Mouse (Mus musculus): ENCODE results near the gene Ppp2r3a. TPM values are rescaled to one million over a fixed set of nuclear protein-coding genes. Genes with fewer than 3 reads are reported as not detected.

Ppp2r3a gene
- polyA plus RNA-seq, 1 experiment from 2014 or later, result 16.4 TPM

- Histone ChIP-seq H3K4me1 (ENCODE audit: control insufficient read depth, insufficient read depth, low read length) (no peaks in the 10 kb centered on the region), H3K27ac (ENCODE audit: low read depth, low read length) (no peak overlapping the region), H3K4me3 (ENCODE audit: low read depth, low read length) (no peak overlapping the region), H3K36me3 (ENCODE audit: control insufficient read depth, insufficient read depth, low read length) (peaks cover 2% of the 10 kb centered on the region; the same call in 1 of the 2 replicates), H3K9ac (ENCODE audit: low read length) (no peak overlapping the region), H3K27me3 (ENCODE audit: control insufficient read depth, insufficient read depth, low read length) (no peaks in the 10 kb centered on the region), H3K4me2 (ENCODE audit: low read depth) (no peak overlapping the region), H3K9me3 (ENCODE audit: control insufficient read depth, low read length) (no peaks in the 10 kb centered on the region)
- ATAC-seq (ENCODE audit: insufficient read depth, low FRiP score, low TSS enrichment) (no peak), DNase-seq (ENCODE audit: low spot score) (no peak)
- WGBS, result 91% methylated on average over 11 of the region's 11 CpGs
Observed at GRCm38 (mm10) chr9:101104931-101105330, 146.7 kb downstream of the Ppp2r3a start.

- Histone ChIP-seq H3K36me3 (ENCODE audit: control insufficient read depth, insufficient read depth, low read length) (peaks cover 6% of the 10 kb centered on the region; the same call in 1 of the 2 replicates), H3K4me3 (ENCODE audit: low read depth, low read length) (no peak overlapping the region), H3K9ac (ENCODE audit: low read length) (no peak overlapping the region), H3K4me2 (ENCODE audit: low read depth) (no peak overlapping the region), H3K4me1 (ENCODE audit: control insufficient read depth, insufficient read depth, low read length) (no peaks in the 10 kb centered on the region), H3K27ac (ENCODE audit: low read depth, low read length) (no peak overlapping the region), H3K27me3 (ENCODE audit: control insufficient read depth, insufficient read depth, low read length) (no peaks in the 10 kb centered on the region), H3K9me3 (ENCODE audit: control insufficient read depth, low read length) (peaks cover 3% of the 10 kb centered on the region; the same call in 1 of the 2 replicates)
- 93% methylated on average over 3 of the region's 3 CpGs for WGBS
- no peak for ATAC-seq (ENCODE audit: insufficient read depth, low FRiP score, low TSS enrichment)
- no peak for DNase-seq (ENCODE audit: low spot score)
Observed at GRCm38 (mm10) chr9:101102288-101102687, 149.3 kb downstream of the Ppp2r3a start.

DNA sequence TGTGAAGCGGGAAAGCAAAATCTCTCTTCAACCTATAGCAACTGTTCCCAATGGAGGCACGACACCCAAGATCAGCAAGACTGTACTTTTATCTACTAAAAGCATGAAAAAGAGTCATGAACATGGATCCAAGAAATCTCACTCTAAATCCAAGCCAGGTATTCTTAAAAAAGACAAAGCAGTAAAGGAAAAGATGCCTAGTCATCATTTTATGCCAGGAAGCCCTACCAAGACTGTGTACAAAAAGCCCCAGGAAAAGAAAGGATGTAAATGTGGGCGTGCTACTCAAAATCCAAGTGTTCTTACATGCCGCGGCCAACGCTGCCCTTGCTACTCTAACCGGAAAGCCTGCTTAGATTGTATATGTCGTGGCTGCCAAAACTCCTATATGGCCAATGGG lies 150.0 kb downstream of the Ppp2r3a start:
- Histone ChIP-seq H3K4me3 (ENCODE audit: low read depth, low read length) (no peak overlapping the region), H3K27ac (ENCODE audit: low read depth, low read length) (no peak overlapping the region), H3K9me3 (ENCODE audit: control insufficient read depth, low read length) (peaks cover 6% of the 10 kb centered on the region; the same call in 1 of the 2 replicates), H3K4me2 (ENCODE audit: low read depth) (no peak overlapping the region), H3K9ac (ENCODE audit: low read length) (no peak overlapping the region), H3K36me3 (ENCODE audit: control insufficient read depth, insufficient read depth, low read length) (peaks cover 6% of the 10 kb centered on the region; the same call in 1 of the 2 replicates), H3K27me3 (ENCODE audit: control insufficient read depth, insufficient read depth, low read length) (no peaks in the 10 kb centered on the region), H3K4me1 (ENCODE audit: control insufficient read depth, insufficient read depth, low read length) (no peaks in the 10 kb centered on the region)
- ATAC-seq (ENCODE audit: insufficient read depth, low FRiP score, low TSS enrichment) (no peak), DNase-seq (ENCODE audit: low spot score) (no peak)
- WGBS, result 95% methylated on average over 8 of the region's 8 CpGs

DNA sequence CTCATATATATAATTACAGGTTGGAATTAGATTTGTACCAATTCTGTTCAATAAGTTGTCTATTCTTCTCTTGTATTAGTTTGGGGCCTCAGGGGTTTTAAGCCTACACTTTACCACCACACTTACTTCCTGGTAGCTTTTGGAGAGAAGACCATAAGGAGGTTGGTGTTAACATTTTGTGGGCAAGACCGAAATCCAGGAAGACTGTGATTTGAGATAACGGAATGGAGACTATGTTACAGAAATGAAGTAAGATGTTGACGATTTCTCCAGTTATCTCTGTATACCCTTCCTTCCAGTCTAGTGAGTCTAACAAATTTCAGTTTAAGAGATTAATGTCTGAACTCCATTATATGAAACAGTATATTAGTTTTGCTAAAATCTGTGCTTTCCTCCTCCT lies 151.4 kb downstream of the Ppp2r3a start:
- WGBS, result 96% methylated on average over 3 of the region's 3 CpGs
- no peaks in the 10 kb centered on the region for H3K4me1 ChIP-seq (ENCODE audit: control insufficient read depth, insufficient read depth, low read length)
- no peaks in the 10 kb centered on the region for H3K27me3 ChIP-seq (ENCODE audit: control insufficient read depth, insufficient read depth, low read length)
- H3K4me3 ChIP-seq (ENCODE audit: low read depth, low read length), result no peak overlapping the region
- peaks cover 6% of the 10 kb centered on the region; the same call in 1 of the 2 replicates for H3K9me3 ChIP-seq (ENCODE audit: control insufficient read depth, low read length)
- DNase-seq (ENCODE audit: low spot score) (no peak), ATAC-seq (ENCODE audit: insufficient read depth, low FRiP score, low TSS enrichment) (no peak)
- H3K9ac ChIP-seq (ENCODE audit: low read length), result no peak overlapping the region
- peaks cover 6% of the 10 kb centered on the region; the same call in 1 of the 2 replicates for H3K36me3 ChIP-seq (ENCODE audit: control insufficient read depth, insufficient read depth, low read length)
- H3K4me2 ChIP-seq (ENCODE audit: low read depth), result no peak overlapping the region
- no peak overlapping the region for H3K27ac ChIP-seq (ENCODE audit: low read depth, low read length)

GRCm38 (mm10) chr9:101099445-101099844 lies 152.2 kb downstream of the Ppp2r3a start:
- Histone ChIP-seq H3K4me2 (ENCODE audit: low read depth) (no peak overlapping the region), H3K27ac (ENCODE audit: low read depth, low read length) (no peak overlapping the region), H3K9ac (ENCODE audit: low read length) (no peak overlapping the region), H3K4me3 (ENCODE audit: low read depth, low read length) (no peak overlapping the region), H3K4me1 (ENCODE audit: control insufficient read depth, insufficient read depth, low read length) (no peaks in the 10 kb centered on the region), H3K27me3 (ENCODE audit: control insufficient read depth, insufficient read depth, low read length) (no peaks in the 10 kb centered on the region), H3K9me3 (ENCODE audit: control insufficient read depth, low read length) (peaks cover 6% of the 10 kb centered on the region; the same call in 1 of the 2 replicates), H3K36me3 (ENCODE audit: control insufficient read depth, insufficient read depth, low read length) (peaks cover 6% of the 10 kb centered on the region; the same call in 1 of the 2 replicates)
- ATAC-seq (ENCODE audit: insufficient read depth, low FRiP score, low TSS enrichment), result no peak
- no peak for DNase-seq (ENCODE audit: low spot score)
- WGBS, result 90% methylated on average over 6 of the region's 6 CpGs

DNA sequence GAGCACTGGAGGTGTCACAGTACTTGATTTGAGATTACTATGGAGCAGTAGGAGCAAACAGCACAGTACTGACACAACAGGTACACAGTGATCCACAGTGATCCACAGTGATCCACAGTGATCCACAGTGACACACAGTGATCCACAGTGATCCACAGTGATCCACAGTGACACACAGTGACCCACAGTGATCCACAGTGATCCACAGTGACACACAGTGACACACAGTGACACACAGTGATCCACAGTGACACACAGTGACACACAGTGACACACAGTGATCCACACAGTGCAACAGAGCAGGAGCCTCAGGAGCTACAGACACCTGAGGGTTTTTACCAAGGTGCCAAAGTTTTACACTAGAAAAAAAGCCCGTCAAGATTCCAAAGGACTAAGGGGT lies 154.1 kb downstream of the Ppp2r3a start:
- Histone ChIP-seq H3K27me3 (ENCODE audit: control insufficient read depth, insufficient read depth, low read length) (no peaks in the 10 kb centered on the region), H3K4me1 (ENCODE audit: control insufficient read depth, insufficient read depth, low read length) (no peaks in the 10 kb centered on the region), H3K9ac (ENCODE audit: low read length) (no peak overlapping the region), H3K9me3 (ENCODE audit: control insufficient read depth, low read length) (peaks cover 6% of the 10 kb centered on the region; the same call in 1 of the 2 replicates), H3K4me3 (ENCODE audit: low read depth, low read length) (no peak overlapping the region), H3K36me3 (ENCODE audit: control insufficient read depth, insufficient read depth, low read length) (peaks cover 6% of the 10 kb centered on the region; the same call in 1 of the 2 replicates), H3K4me2 (ENCODE audit: low read depth) (no peak overlapping the region), H3K27ac (ENCODE audit: low read depth, low read length) (no peak overlapping the region)
- DNase-seq (ENCODE audit: low spot score) (no peak), ATAC-seq (ENCODE audit: insufficient read depth, low FRiP score, low TSS enrichment) (no peak)
- WGBS, result 76% methylated on average over 1 of the region's 1 CpGs

- Histone ChIP-seq H3K4me3 (ENCODE audit: low read depth, low read length) (no peak overlapping the region), H3K4me2 (ENCODE audit: low read depth) (no peak overlapping the region), H3K27ac (ENCODE audit: low read depth, low read length) (no peak overlapping the region), H3K9me3 (ENCODE audit: control insufficient read depth, low read length) (peaks cover 6% of the 10 kb centered on the region; the same call in 1 of the 2 replicates), H3K9ac (ENCODE audit: low read length) (no peak overlapping the region), H3K4me1 (ENCODE audit: control insufficient read depth, insufficient read depth, low read length) (no peaks in the 10 kb centered on the region), H3K36me3 (ENCODE audit: control insufficient read depth, insufficient read depth, low read length) (peaks cover 6% of the 10 kb centered on the region; the same call in 1 of the 2 replicates), H3K27me3 (ENCODE audit: control insufficient read depth, insufficient read depth, low read length) (no peaks in the 10 kb centered on the region)
- WGBS, result 98% methylated on average over 3 of the region's 3 CpGs
- DNase-seq (ENCODE audit: low spot score), result no peak
- no peak for ATAC-seq (ENCODE audit: insufficient read depth, low FRiP score, low TSS enrichment)
Observed at GRCm38 (mm10) chr9:101096461-101096860, 155.1 kb downstream of the Ppp2r3a start.

DNA sequence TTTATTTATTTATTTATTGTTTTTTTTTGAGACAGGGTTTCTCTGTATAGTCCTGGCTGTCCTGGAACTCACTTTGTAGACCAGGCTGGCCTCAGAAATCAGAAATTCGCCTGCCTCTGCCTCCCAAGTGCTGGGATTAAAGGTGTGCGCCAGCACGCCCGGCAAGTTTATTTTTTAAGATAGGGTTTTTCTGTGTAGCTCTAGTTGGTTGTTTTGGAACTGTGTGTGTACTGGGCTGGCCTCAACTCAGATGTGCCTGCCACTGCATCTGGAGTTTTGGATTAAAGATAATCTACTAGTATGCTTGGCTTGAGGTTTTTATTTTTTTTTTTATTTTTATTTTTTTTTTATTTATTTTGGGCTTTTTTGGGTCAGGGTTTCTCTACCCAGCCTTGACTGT lies 156.2 kb downstream of the Ppp2r3a start:
- H3K9me3 ChIP-seq (ENCODE audit: control insufficient read depth, low read length), result peaks cover 6% of the 10 kb centered on the region; the same call in 1 of the 2 replicates
- peaks cover 4% of the 10 kb centered on the region; the same call in 1 of the 2 replicates for H3K36me3 ChIP-seq (ENCODE audit: control insufficient read depth, insufficient read depth, low read length)
- no peak overlapping the region for H3K9ac ChIP-seq (ENCODE audit: low read length)
- no peak overlapping the region for H3K4me3 ChIP-seq (ENCODE audit: low read depth, low read length)
- ATAC-seq (ENCODE audit: insufficient read depth, low FRiP score, low TSS enrichment) (no peak), DNase-seq (ENCODE audit: low spot score) (no peak)
- no peaks in the 10 kb centered on the region for H3K4me1 ChIP-seq (ENCODE audit: control insufficient read depth, insufficient read depth, low read length)
- no peak overlapping the region for H3K27ac ChIP-seq (ENCODE audit: low read depth, low read length)
- 95% methylated on average over 4 of the region's 4 CpGs for WGBS
- H3K4me2 ChIP-seq (ENCODE audit: low read depth), result no peak overlapping the region
- H3K27me3 ChIP-seq (ENCODE audit: control insufficient read depth, insufficient read depth, low read length), result no peaks in the 10 kb centered on the region

GRCm38 (mm10) chr9:101083728-101084127 lies 167.9 kb downstream of the Ppp2r3a start:
- H3K27me3 ChIP-seq (ENCODE audit: control insufficient read depth, insufficient read depth, low read length), result no peaks in the 10 kb centered on the region
- no peak overlapping the region for H3K9ac ChIP-seq (ENCODE audit: low read length)
- H3K36me3 ChIP-seq (ENCODE audit: control insufficient read depth, insufficient read depth, low read length), result no peaks in the 10 kb centered on the region
- H3K4me3 ChIP-seq (ENCODE audit: low read depth, low read length), result no peak overlapping the region
- peaks cover 4% of the 10 kb centered on the region for H3K4me1 ChIP-seq (ENCODE audit: control insufficient read depth, insufficient read depth, low read length)
- WGBS, result 96% methylated on average over 3 of the region's 3 CpGs
- no peak for DNase-seq (ENCODE audit: low spot score)
- ATAC-seq (ENCODE audit: insufficient read depth, low FRiP score, low TSS enrichment), result no peak
- no peak overlapping the region for H3K27ac ChIP-seq (ENCODE audit: low read depth, low read length)
- H3K4me2 ChIP-seq (ENCODE audit: low read depth), result no peak overlapping the region
- H3K9me3 ChIP-seq (ENCODE audit: control insufficient read depth, low read length), result no peaks in the 10 kb centered on the region
